Mouse (Mus musculus) CH12.LX (cell line): ENCODE measurements around the gene Ifit2. TPM values are rescaled to one million over a fixed set of nuclear protein-coding genes. Genes with fewer than 3 reads are reported as not detected.

Source experiments
- DNase-seq: peaks from one replicate; pipeline ENCODE4 v3.0.0-alpha.2; 2013; ENCODE audit errors: extremely low read depth
- H3K27ac ChIP-seq: 2 replicates; pipeline ENCODE4 v1.5.1; 2012; ENCODE audit warnings: low read depth, mild to moderate bottlenecking, control low read depth, moderate library complexity; ENCODE audit not compliant: insufficient read depth
- H3K27me3 ChIP-seq: replicated peaks from 2 replicates; pipeline ENCODE3; 2012; ENCODE audit warnings: inconsistent platforms
- H3K36me3 ChIP-seq, 2 experiments: replicated peaks in 1 of 2; 2 replicates each; pipeline versions ENCODE3 to v1.6.1; 2012; ENCODE audit warnings: inconsistent platforms in 1 of 2, low read length in 1 of 2, mild to moderate bottlenecking in 1 of 2, mixed read lengths in 1 of 2, moderate library complexity in 1 of 2; ENCODE audit not compliant: control insufficient read depth in 1 of 2, insufficient read depth in 1 of 2
- H3K4me1 ChIP-seq, 2 experiments: 2 replicates each; pipeline ENCODE4 v1.6.1; 2012; ENCODE audit warnings: inconsistent platforms in 1 of 2, moderate library complexity in 1 of 2; ENCODE audit not compliant: insufficient read depth in 2 of 2, control insufficient read depth in 1 of 2
- H3K4me2 ChIP-seq: 2 replicates; pipeline ENCODE4 v1.6.1; 2012; ENCODE audit warnings: low read depth, mild to moderate bottlenecking, control low read depth; ENCODE audit not compliant: poor library complexity, insufficient read depth, severe bottlenecking
- H3K4me3 ChIP-seq, 3 experiments: fragments of 150-350 bp in 1 of 3; sonication (generic) in 1 of 3; replicated peaks in 1 of 3; 2 replicates each; pipeline versions ENCODE3 to v1.5.1; 2011 to 2012; ENCODE audit warnings: low read depth in 2 of 3, low read length in 2 of 3, mild to moderate bottlenecking in 2 of 3, moderate library complexity in 2 of 3, control low read depth in 1 of 3, improper control_type of control experiment in 1 of 3, inconsistent platforms in 1 of 3, mixed read lengths in 1 of 3; ENCODE audit not compliant: poor library complexity in 1 of 3
- H3K79me2 ChIP-seq: replicated peaks from 2 replicates; pipeline ENCODE4 v1.6.1; 2012; ENCODE audit warnings: mild to moderate bottlenecking, moderate library complexity; ENCODE audit not compliant: control insufficient read depth, poor library complexity, insufficient read depth, severe bottlenecking; ENCODE audit errors: extremely low read depth
- H3K9ac ChIP-seq: 2 replicates; pipeline ENCODE4 v1.6.1; 2012; ENCODE audit warnings: low read depth, mild to moderate bottlenecking, control low read depth, moderate library complexity; ENCODE audit not compliant: insufficient read depth
- H3K9me3 ChIP-seq: replicated peaks from 2 replicates; pipeline ENCODE3; 2012; ENCODE audit warnings: low read length, inconsistent platforms, mixed read lengths
- BHLHE40 ChIP-seq: IDR thresholded peaks from 2 replicates; pipeline ENCODE4 v1.6.1; 2011; ENCODE audit warnings: mild to moderate bottlenecking, low read depth, low read length, improper control_type of control experiment
- E2F4 ChIP-seq: IDR thresholded peaks from 2 replicates; pipeline ENCODE4 v1.6.1; 2011; ENCODE audit warnings: low read depth, low read length, improper control_type of control experiment; ENCODE audit not compliant: insufficient replicate concordance
- ETS1 ChIP-seq: conservative IDR thresholded peaks from 2 replicates; pipeline ENCODE4 v1.6.1; 2012; ENCODE audit warnings: low read depth, mild to moderate bottlenecking, inconsistent platforms, low read length, improper control_type of control experiment, moderate library complexity
- GABPA ChIP-seq: IDR thresholded peaks from 2 replicates; pipeline ENCODE4 v1.6.1; 2012; ENCODE audit warnings: low read depth, low read length, improper control_type of control experiment, inconsistent platforms; ENCODE audit not compliant: insufficient replicate concordance
- IRF4 ChIP-seq: IDR thresholded peaks from 2 replicates; pipeline ENCODE4 v1.6.1; 2014; ENCODE audit warnings: low read depth, mild to moderate bottlenecking, inconsistent platforms, low read length, improper control_type of control experiment
- JUN ChIP-seq: IDR thresholded peaks from 2 replicates; pipeline ENCODE4 v1.6.1; 2011; ENCODE audit warnings: low read depth, mild to moderate bottlenecking, low read length, improper control_type of control experiment, moderate library complexity; ENCODE audit not compliant: insufficient read depth
- MXI1 ChIP-seq: IDR thresholded peaks from 2 replicates; pipeline ENCODE4 v1.6.1; 2011; ENCODE audit warnings: mild to moderate bottlenecking, low read depth, low read length, improper control_type of control experiment
- MYC ChIP-seq: IDR thresholded peaks from 2 replicates; pipeline ENCODE4 v1.6.1; 2011; ENCODE audit warnings: low read depth, mild to moderate bottlenecking, improper control_type of control experiment, low read length
- NELFE ChIP-seq: IDR thresholded peaks from 2 replicates; pipeline ENCODE4 v1.6.1; 2011; ENCODE audit warnings: low read depth, low read length, improper control_type of control experiment
- POLR2A ChIP-seq: IDR thresholded peaks from 2 replicates; pipeline ENCODE4 v1.6.1; 2011; ENCODE audit warnings: low read depth, mild to moderate bottlenecking, improper control_type of control experiment, low read length
- POLR2AphosphoS2 ChIP-seq: IDR thresholded peaks from 2 replicates; pipeline ENCODE4 v1.6.1; 2011; ENCODE audit warnings: low read depth, low read length, improper control_type of control experiment
- RAD21 ChIP-seq: IDR thresholded peaks from 2 replicates; pipeline ENCODE4 v1.6.1; 2011; ENCODE audit warnings: low read depth, mild to moderate bottlenecking, low read length, improper control_type of control experiment, moderate library complexity
- TCF12 ChIP-seq: IDR thresholded peaks from 2 replicates; pipeline ENCODE4 v1.6.1; 2014; ENCODE audit warnings: low read depth, mild to moderate bottlenecking, inconsistent platforms, low read length, improper control_type of control experiment
- UBTF ChIP-seq: IDR thresholded peaks from 2 replicates; pipeline ENCODE4 v1.6.1; 2012; ENCODE audit warnings: low read depth, mild to moderate bottlenecking, inconsistent platforms, low read length, improper control_type of control experiment, moderate library complexity
- USF1 ChIP-seq: IDR thresholded peaks from 2 replicates; pipeline ENCODE4 v1.6.1; 2014; ENCODE audit warnings: low read depth, mild to moderate bottlenecking, inconsistent platforms, low read length, improper control_type of control experiment
- ZC3H11A ChIP-seq: IDR thresholded peaks from 2 replicates; pipeline ENCODE4 v1.6.1; 2012; ENCODE audit warnings: low read depth, mild to moderate bottlenecking, inconsistent platforms, low read length, improper control_type of control experiment
- ZKSCAN1 ChIP-seq: IDR thresholded peaks from 2 replicates; pipeline ENCODE4 v1.6.1; 2012; ENCODE audit warnings: low read depth, inconsistent platforms, low read length, improper control_type of control experiment, borderline replicate concordance
- dilution Hi-C: fragments of 300-500 bp; cut with MboI; formaldehyde crosslinking; loops from 2 replicates; pipeline ENCODE4 v1.14.3; 2020; ENCODE audit warnings: low sequenced_read_pairs; ENCODE audit not compliant: extremely low pct_unique_long_range_greater_than_20kb, extremely low pct_ligation_motif_present
- in situ Hi-C: fragments of 300-500 bp; cut with MboI; formaldehyde crosslinking; loops from 3 replicates; pipeline ENCODE4 v1.14.3; 2019; ENCODE audit warnings: low sequenced_read_pairs, low pct_ligation_motif_present, low pct_unique_long_range_greater_than_20kb, mixed read lengths
- polyA plus RNA-seq: library from polyadenylated mRNA; unstranded; fragments of >175 nt; gene quantifications from 2 replicates; pipeline ENCODE4 v1.2.1, GENCODE M21; 2012; ENCODE audit warnings: low read depth; ENCODE audit not compliant: insufficient read length
- total RNA-seq, 2 experiments: library from RNA; depleted of rRNA; stranded (reverse); fragments of 300-350 nt in 1 of 2; fragments of >200 nt in 1 of 2; gene quantifications; 2 replicates each; pipeline ENCODE4 v1.2.3; 2012 to 2014

The Ifit2 gene
- total and polyA plus RNA-seq, 3 experiments: 0.72 to 8.8 (median 5.7) TPM

DNA sequence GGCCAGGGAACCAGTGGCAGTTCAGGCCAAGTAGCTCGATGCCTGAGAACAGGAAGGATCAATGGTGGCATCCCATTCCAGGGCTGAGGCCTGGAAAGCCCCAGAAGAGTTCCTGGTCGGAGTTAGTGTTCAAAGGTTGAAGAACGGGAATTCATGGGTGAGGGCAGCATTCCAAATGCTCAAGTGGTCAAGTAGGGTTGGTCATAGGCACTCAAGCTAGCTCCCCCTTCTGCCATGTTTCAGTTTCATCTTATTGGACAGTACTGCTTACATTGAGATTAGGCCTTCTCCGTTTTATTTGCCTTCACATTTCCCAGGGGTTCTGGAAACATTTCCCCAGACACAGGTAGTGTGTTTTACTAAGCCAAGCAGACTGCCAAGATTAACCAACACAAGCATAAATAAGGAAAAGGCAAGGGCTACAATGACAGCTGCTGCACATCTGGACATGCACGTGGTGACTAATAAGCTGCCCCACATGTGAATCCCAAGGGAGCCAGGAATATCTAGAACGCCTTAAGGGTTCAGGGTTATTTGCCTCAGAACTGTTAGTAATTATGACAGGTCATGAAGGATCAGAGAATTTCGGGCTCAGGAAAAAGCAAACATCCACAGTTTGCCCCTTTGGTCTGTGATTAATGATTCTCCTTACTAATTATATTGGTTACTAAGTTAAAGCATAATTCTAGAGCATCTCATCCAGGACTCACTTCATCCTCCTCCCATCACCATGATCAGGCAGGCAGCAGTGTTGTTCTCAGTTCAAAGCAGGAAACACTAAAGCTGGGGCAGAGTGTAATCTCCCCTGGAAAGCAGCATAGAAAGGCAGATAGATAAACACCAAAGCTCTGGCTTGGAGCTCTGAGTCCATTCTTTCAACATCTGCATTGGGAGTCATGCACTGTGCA is 18.7 kb downstream of the Ifit2 start:
- TF ChIP-seq MXI1: no peak
- TF ChIP-seq UBTF: no peak
- TF ChIP-seq E2F4: no peak
- TF ChIP-seq USF1: no peak
- no peak for TF ChIP-seq POLR2AphosphoS2
- TF ChIP-seq NELFE: no peak
- no peak for TF ChIP-seq MYC
- no peak for TF ChIP-seq ZC3H11A
- no peak for TF ChIP-seq TCF12
- no peak for TF ChIP-seq JUN
- TF ChIP-seq GABPA: no peak
- no peak for TF ChIP-seq ZKSCAN1
- TF ChIP-seq POLR2A: no peak
- no peak for TF ChIP-seq RAD21
- Histone ChIP-seq H3K27ac (no peak overlapping the region), H3K4me3 (no peak overlapping the region), H3K9me3 (no peaks in the 10 kb centered on the region), H3K9ac (no peak overlapping the region), H3K36me3 (peaks cover 0 to 17% of the 10 kb centered on the region in 2 experiments), H3K4me2 (no peak overlapping the region), H3K27me3 (no peaks in the 10 kb centered on the region), H3K4me1 (peaks cover 0 to 24% of the 10 kb centered on the region in 2 experiments; a peak in 2 of 4 replicates), H3K79me2 (no peaks in the 10 kb centered on the region)
- dilution Hi-C loops (no loop called here), in situ Hi-C loops (no loop called here)
- no peak for DNase-seq

DNA sequence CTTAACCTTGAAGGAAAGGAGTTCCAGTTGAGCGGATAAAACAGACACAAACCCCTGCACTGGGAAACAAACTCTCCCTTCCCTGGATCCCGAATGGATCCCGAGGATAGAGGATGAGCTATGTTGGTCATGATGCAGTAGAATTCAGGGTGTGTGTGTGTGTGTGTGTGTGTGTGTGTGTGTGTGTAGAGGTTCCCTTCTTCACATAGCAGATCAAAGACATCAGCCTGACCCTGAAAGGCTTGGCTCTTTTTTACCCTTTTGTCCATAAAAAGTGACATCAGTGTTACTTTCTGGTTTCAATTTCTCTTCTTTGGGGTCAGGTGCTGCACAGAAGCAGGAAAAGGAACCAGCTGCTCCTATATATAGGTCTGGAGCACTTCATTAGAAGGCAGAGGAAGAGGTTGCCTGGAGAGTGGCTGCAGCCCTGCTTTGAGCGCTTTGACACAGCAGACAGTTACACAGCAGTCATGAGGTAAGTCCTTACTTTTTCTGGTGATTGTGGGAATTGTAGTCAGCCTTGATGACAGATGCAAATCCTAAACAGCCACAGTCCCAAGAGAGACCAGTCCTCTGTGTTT is 19.5 kb downstream of the Ifit2 start:
- in situ Hi-C loops: no loop called here
- TF ChIP-seq ETS1 (peak; percentile 66), UBTF (no peak), IRF4 (peak; percentile 6; the same call in 1 of the 2 replicates), BHLHE40 (0 out of 2 replicates have a peak, but pooled peaks have one; percentile 29)
- TF ChIP-seq, all 38 proteins: peak for 3
- no peaks in the 10 kb centered on the region for H3K9me3 ChIP-seq
- H3K4me3 ChIP-seq: no peak overlapping the region
- DNase-seq: peak; percentile 31
- no peak overlapping the region for H3K9ac ChIP-seq
- no peak overlapping the region for H3K4me2 ChIP-seq
- peaks cover 0 to 21% of the 10 kb centered on the region in 2 experiments for H3K36me3 ChIP-seq
- H3K4me1 ChIP-seq: peaks cover 0 to 24% of the 10 kb centered on the region in 2 experiments; a peak in 2 of 4 replicates
- H3K27ac ChIP-seq: no peak overlapping the region
- H3K27me3 ChIP-seq: no peaks in the 10 kb centered on the region
- dilution Hi-C loops: no loop called here
- H3K79me2 ChIP-seq: no peaks in the 10 kb centered on the region
